Mouse (Mus musculus) neural tube, embryonic 12.5 days (tissue): Measurements from ENCODE around the gene Fancd2. TPM values are rescaled to one million over a fixed set of nuclear protein-coding genes. Genes with fewer than 3 reads are reported as not detected.

Experiments
- ATAC-seq: fragments of 200-750 bp; cut with Nextera tagmentation; 2 replicates; pipeline ENCODE4 v1.8.0; 2017; ENCODE audit warnings: low read depth, mild to moderate bottlenecking, moderate TSS enrichment, moderate library complexity; ENCODE audit not compliant: low FRiP score
- H3K27ac ChIP-seq: fragments of 300-500 bp; sonication (generic); 2 replicates; pipeline ENCODE4 v1.5.1; 2016
- H3K27me3 ChIP-seq: fragments of 300-500 bp; sonication (generic); replicated peaks from 2 replicates; pipeline ENCODE4 v1.6.1; 2016; ENCODE audit warnings: mild to moderate bottlenecking
- H3K36me3 ChIP-seq: fragments of 300-500 bp; sonication (generic); 2 replicates; pipeline ENCODE4 v1.6.1; 2016; ENCODE audit warnings: mild to moderate bottlenecking
- H3K4me1 ChIP-seq: fragments of 300-500 bp; sonication (generic); 2 replicates; pipeline ENCODE4 v1.6.1; 2016
- H3K4me2 ChIP-seq: fragments of 300-500 bp; sonication (generic); replicated peaks from 2 replicates; pipeline ENCODE4 v1.6.1; 2016; ENCODE audit warnings: mild to moderate bottlenecking
- H3K4me3 ChIP-seq: fragments of 300-500 bp; sonication (generic); 2 replicates; pipeline ENCODE4 v1.5.1; 2016
- H3K9ac ChIP-seq: fragments of 300-500 bp; sonication (generic); 2 replicates; pipeline ENCODE4 v1.6.1; 2016; ENCODE audit warnings: mild to moderate bottlenecking
- H3K9me3 ChIP-seq: fragments of 300-500 bp; sonication (generic); 2 replicates; pipeline ENCODE4 v1.6.1; 2016; ENCODE audit warnings: mild to moderate bottlenecking
- WGBS: fragments of 180-500 bp; shearing (Covaris S2); methylation state at CpG from one replicate; pipeline ENCODE4 v1.1.7; 2016; 5-methylcytosine and 5-hydroxymethylcytosine counted together
- polyA plus RNA-seq: library from polyadenylated mRNA; unstranded; fragments of >200 nt; fragmentation: Nextera tagmentation; extraction: Ambion mirVana; gene quantifications from 2 replicates; pipeline ENCODE4 v1.2.1, GENCODE M21; 2016

Gene Fancd2
- polyA plus RNA-seq, 1 experiment from 2014 or later, result 8.4 TPM

DNA sequence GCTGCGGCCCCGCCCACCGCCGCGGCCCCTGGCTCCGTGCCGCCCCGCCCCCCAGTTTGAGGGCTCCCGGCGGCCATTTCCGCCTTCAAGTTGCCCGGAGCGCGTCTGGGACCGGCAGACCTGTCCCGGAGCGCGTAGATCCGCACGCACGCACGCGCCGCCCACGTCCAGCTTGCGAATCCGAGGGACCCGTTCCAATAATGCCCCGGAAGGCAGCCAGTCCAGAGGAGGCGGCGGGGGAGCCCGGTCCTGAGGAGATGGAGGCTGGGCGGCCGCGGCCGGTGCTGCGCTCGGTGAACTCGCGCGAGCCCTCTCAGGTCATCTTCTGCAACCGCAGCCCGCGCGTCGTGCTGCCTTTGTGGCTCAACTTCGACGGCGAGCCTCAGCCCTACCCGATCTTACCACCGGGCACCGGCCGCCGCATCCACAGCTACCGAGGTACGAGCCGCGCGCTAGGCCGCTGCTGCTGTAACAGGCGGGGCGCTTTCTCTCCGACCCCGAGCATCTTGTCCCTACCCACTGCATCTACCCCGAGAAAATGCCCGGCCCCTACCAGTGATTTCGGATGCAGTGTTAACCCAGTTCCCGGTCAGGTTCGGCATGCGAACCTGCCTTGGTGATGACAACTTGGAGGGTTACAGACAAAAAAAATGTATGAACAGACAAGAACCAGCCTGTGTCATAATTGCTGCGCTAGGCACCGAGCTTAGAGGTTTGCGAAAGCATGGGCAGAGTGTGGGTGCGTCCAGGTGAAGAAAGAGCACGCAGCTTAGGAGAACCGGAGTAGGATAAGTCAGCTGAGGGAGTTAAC is 92.7 kb downstream of the Fancd2 start, which contains the start of gene Vhl:
Vhl (plus strand) TSS at position 19 of the 811 bp plus-strand sequence.
- Histone ChIP-seq H3K9me3 (no peaks in the 10 kb centered on the region), H3K9ac (peak within 1 kb of the TSS; percentile 74), H3K4me1 (peaks cover 15% of the 10 kb centered on the region), H3K36me3 (peaks cover 17% of the 10 kb centered on the region), H3K27me3 (no peaks in the 10 kb centered on the region), H3K4me2 (peak within 1 kb of the TSS; percentile 78), H3K27ac (peak within 1 kb of the TSS; percentile 44), H3K4me3 (peak within 1 kb of the TSS; percentile 71)
- peak; percentile 83 for ATAC-seq
- WGBS, result under 1% methylated on average over 75 of the region's 76 CpGs

- peak overlapping the region; percentile 74 for H3K9ac ChIP-seq
- no peak for ATAC-seq
- H3K27me3 ChIP-seq, result no peaks in the 10 kb centered on the region
- peaks cover 28% of the 10 kb centered on the region for H3K36me3 ChIP-seq
- H3K4me1 ChIP-seq, result peaks cover 15% of the 10 kb centered on the region
- no peaks in the 10 kb centered on the region for H3K9me3 ChIP-seq
- 58% methylated on average over 5 of the region's 5 CpGs for WGBS
- peak overlapping the region; percentile 78 for H3K4me2 ChIP-seq
- peak overlapping the region; percentile 71 for H3K4me3 ChIP-seq
- H3K27ac ChIP-seq, result no peak overlapping the region
These were observed 93.7 kb downstream of the Fancd2 start for GRCm38 (mm10) chr6:113624989-113625770.

GRCm38 (mm10) chr6:113630322-113630721 is 98.8 kb downstream of the Fancd2 start:
- Histone ChIP-seq H3K9ac (no peak overlapping the region), H3K4me3 (no peak overlapping the region), H3K4me1 (peaks cover 8% of the 10 kb centered on the region), H3K4me2 (no peak overlapping the region), H3K27me3 (no peaks in the 10 kb centered on the region), H3K27ac (no peak overlapping the region), H3K36me3 (peaks cover 61% of the 10 kb centered on the region), H3K9me3 (no peaks in the 10 kb centered on the region)
- WGBS, result 85% methylated on average over 5 of the region's 5 CpGs
- ATAC-seq, result no peak

- Histone ChIP-seq H3K4me1 (no peaks in the 10 kb centered on the region), H3K4me3 (no peak overlapping the region), H3K9me3 (no peaks in the 10 kb centered on the region), H3K9ac (no peak overlapping the region), H3K27me3 (no peaks in the 10 kb centered on the region), H3K4me2 (no peak overlapping the region), H3K36me3 (peaks cover 52% of the 10 kb centered on the region), H3K27ac (no peak overlapping the region)
- ATAC-seq, result no peak
- 95% methylated on average over 4 of the region's 4 CpGs for WGBS
These were observed 101.4 kb downstream of the Fancd2 start for GRCm38 (mm10) chr6:113632863-113633262.

DNA sequence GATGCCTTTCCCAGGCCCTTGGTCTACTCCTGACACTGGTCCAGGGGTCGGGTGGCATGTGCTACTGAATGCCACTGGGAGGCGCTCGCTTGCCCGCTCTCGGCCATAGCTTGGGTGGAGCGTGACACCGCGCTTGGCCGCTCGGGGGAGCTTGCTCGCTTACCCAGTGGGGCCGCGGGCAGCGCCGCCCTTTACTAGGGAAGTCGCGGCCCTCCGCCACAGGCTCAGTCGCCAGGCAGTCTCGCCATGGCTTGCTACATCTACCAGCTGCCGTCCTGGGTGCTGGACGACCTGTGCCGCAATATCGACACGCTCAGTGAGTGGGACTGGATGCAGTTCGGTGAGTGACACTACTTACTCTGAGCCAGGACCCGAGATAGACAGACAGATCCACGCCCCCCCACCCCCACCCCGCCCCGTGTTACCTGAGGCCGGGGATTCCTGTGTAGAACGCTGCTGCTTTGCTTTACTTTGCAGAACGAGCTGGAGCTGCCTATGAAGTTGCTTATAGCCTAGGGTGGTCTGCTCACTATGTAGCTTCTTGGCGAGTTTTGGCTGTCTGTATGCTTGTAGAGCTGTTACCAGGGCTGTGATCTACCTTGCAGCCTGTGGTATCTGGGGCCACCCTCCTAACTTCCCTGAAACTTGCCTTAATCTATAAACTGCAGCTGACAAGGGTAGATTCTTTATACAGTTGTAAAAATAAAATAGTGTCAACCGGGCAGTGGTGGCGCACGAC is 107.0 kb downstream of the Fancd2 start, which contains the start of gene Irak2:
Irak2 (plus strand) TSS at position 166 of the 739 bp plus-strand sequence.
- Histone ChIP-seq H3K27ac (no peak within 1 kb of the TSS), H3K4me1 (no peaks in the 10 kb centered on the region; the same call in 1 of the 2 replicates), H3K4me3 (peak within 1 kb of the TSS; percentile 40), H3K27me3 (no peaks in the 10 kb centered on the region), H3K9ac (peak within 1 kb of the TSS; percentile 48; the same call in 1 of the 2 replicates), H3K4me2 (peak within 1 kb of the TSS; percentile 77), H3K36me3 (peaks cover 3% of the 10 kb centered on the region; the same call in 1 of the 2 replicates), H3K9me3 (no peaks in the 10 kb centered on the region)
- WGBS, result 10% methylated on average over 37 of the region's 37 CpGs
- peak; percentile 94 for ATAC-seq

DNA sequence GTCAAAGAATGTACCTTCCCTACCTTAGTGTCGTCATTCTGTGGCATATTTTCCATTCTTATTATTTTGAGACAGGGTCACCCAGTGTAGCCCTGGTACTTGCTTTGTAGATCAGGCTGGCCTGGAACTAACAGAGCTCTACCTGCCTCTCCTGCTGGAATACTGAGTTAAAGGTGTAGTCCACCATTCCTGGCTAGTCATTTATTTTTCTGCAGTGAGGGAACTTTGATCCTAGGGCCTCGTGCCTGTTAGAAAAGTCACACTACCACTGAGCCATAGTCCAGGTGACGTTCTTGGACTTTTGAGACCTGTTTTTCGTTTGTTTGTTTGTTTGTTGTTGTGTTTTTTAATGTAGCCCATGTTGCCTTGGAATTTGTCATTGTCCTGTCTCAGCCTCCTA is 107.7 kb downstream of the Fancd2 start:
- no peaks in the 10 kb centered on the region for H3K9me3 ChIP-seq
- H3K4me2 ChIP-seq, result no peak overlapping the region
- H3K27me3 ChIP-seq, result no peaks in the 10 kb centered on the region
- H3K9ac ChIP-seq, result no peak overlapping the region
- 84% methylated on average over 4 of the region's 4 CpGs for WGBS
- no peaks in the 10 kb centered on the region; the same call in 1 of the 2 replicates for H3K4me1 ChIP-seq
- H3K27ac ChIP-seq, result no peak overlapping the region
- no peak for ATAC-seq
- H3K4me3 ChIP-seq, result no peak overlapping the region
- H3K36me3 ChIP-seq, result no peaks in the 10 kb centered on the region

DNA sequence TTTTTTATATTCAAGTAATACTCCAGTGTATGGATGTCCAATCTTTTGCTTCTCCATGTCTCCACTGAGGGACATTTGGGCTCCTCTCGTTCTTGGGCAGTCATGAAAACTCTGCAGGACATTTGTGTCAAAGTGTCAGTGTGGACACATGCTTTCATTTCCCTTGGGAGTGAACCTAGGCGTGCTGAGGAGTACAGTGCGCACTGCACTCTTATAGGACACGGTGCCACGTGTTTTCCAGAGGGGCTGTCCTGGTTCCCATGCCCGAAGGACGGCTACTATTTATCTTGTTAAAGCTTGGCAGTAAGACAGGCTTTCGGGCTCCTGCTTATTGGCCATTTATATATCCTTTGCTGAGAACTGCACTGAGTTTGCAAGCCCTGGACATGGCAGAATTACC is 111.1 kb downstream of the Fancd2 start:
- no peak overlapping the region for H3K27ac ChIP-seq
- ATAC-seq, result no peak
- no peak overlapping the region for H3K4me3 ChIP-seq
- H3K4me1 ChIP-seq, result no peaks in the 10 kb centered on the region; the same call in 1 of the 2 replicates
- no peak overlapping the region for H3K4me2 ChIP-seq
- WGBS, result 83% methylated on average over 8 of the region's 8 CpGs
- no peak overlapping the region for H3K9ac ChIP-seq
- H3K27me3 ChIP-seq, result no peaks in the 10 kb centered on the region
- H3K9me3 ChIP-seq, result no peaks in the 10 kb centered on the region
- H3K36me3 ChIP-seq, result no peaks in the 10 kb centered on the region

DNA sequence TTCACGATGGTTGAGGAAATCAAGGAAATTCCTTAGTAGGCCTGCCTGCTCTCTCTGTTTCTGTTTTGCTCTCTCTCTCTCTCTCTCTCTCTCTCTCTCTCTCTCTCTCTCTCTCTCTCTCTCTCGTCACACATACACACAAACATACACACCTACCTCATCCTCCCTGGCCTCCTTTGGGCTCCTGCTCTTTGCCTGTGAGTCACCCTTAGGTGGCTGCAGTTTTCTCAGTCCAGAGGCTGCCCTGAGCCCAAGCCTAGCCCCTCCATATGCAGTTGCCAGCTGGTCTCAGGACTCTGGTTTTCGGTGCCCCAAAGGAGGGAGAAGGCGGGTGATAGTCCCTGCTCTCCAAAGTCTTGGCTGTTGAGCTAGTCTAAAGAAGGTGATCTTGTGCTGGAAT is 111.5 kb downstream of the Fancd2 start:
- Histone ChIP-seq H3K27me3 (no peaks in the 10 kb centered on the region), H3K4me1 (no peaks in the 10 kb centered on the region; the same call in 1 of the 2 replicates), H3K4me2 (no peak overlapping the region), H3K27ac (no peak overlapping the region), H3K9ac (no peak overlapping the region), H3K36me3 (no peaks in the 10 kb centered on the region), H3K9me3 (no peaks in the 10 kb centered on the region), H3K4me3 (no peak overlapping the region)
- no peak for ATAC-seq
- WGBS, result 89% methylated on average over 4 of the region's 4 CpGs

- no peak overlapping the region for H3K4me2 ChIP-seq
- no peaks in the 10 kb centered on the region for H3K27me3 ChIP-seq
- H3K36me3 ChIP-seq, result no peaks in the 10 kb centered on the region
- no peaks in the 10 kb centered on the region for H3K9me3 ChIP-seq
- ATAC-seq, result no peak
- WGBS, result 91% methylated on average over 2 of the region's 2 CpGs
- no peak overlapping the region for H3K27ac ChIP-seq
- no peak overlapping the region for H3K4me3 ChIP-seq
- H3K4me1 ChIP-seq, result no peaks in the 10 kb centered on the region
- H3K9ac ChIP-seq, result no peak overlapping the region
These were observed 112.5 kb downstream of the Fancd2 start for GRCm38 (mm10) chr6:113643967-113644366.

DNA sequence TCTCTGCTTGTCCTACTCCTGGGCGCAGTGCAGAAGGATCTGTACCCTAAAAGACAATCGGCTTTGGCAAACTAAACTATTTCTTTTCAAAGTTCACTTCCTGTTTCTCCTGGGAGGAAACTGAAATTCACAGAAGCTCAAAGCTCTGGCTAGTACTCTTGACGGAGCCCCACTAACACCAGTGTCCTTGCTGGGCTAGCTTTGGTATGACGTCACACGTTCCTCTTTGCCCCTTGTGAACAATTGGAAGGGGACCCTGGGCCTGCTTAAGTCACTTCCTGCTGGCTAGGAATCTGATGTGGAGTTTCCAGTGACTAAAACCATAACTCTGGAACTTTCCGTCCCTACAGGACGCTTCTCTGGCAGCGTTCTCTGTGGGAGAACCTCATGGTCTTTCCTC is 113.3 kb downstream of the Fancd2 start:
- H3K4me2 ChIP-seq, result no peak overlapping the region
- no peaks in the 10 kb centered on the region for H3K27me3 ChIP-seq
- H3K36me3 ChIP-seq, result no peaks in the 10 kb centered on the region
- ATAC-seq, result no peak
- no peak overlapping the region for H3K9ac ChIP-seq
- no peak overlapping the region for H3K4me3 ChIP-seq
- no peaks in the 10 kb centered on the region for H3K4me1 ChIP-seq
- no peaks in the 10 kb centered on the region for H3K9me3 ChIP-seq
- H3K27ac ChIP-seq, result no peak overlapping the region
- 84% methylated on average over 8 of the region's 8 CpGs for whole genome bisulfite sequencing
